Mouse (Mus musculus) v-Abl transformed pro-B cells (cell line): ENCODE data around the gene 3110021N24Rik.

Experiments
- in situ Hi-C, 2 experiments: fragments of 400-800 bp; cut with MboI; formaldehyde crosslinking; loops; one replicate each; pipeline ENCODE4 v1.15.1; 2025; ENCODE audit not compliant: unreplicated experiment in 2 of 2

The 3110021N24Rik gene

DNA sequence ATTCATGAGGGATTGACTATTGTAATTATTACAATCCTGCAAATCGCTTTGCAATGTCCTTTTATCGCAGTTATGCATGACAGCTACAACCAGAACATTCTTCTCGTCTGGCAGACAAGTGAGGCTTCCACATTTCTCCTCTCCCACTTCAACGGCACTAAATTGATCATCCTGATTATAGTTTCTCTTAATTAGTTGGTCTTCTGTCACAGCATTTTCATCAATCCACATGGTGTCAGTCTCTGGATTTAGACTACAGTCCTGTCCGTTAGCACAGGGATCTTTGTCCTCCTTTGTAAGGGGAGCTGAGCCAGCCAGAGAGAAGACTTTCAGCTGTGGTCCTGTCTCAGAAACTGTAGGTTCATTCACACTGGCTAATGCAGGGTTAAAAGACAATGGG, at the start of gene 3110021N24Rik:
Gene 3110021N24Rik (plus strand): TSS at position 301 of the 400 bp plus-strand sequence.
- in situ Hi-C loops, result no loop called here

DNA sequence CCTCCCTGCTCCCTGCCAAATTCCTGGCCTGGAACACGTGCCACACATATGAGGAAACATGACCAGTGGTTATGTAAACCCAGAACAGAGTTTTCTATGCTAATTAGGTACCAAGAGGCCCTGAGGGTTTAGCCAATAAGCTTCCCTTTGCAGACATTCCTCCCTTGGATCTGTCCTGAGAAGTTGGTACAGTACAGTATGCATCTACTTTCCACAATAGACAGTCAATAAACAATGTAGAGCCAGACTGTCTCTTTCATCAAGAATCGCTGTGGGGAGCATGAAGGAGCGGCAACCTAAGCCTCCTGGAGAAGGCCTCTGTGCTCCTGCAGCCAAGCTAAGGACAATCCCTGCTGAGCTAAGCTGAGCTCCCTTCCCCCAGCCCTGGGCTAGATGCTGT, 33.3 kb upstream of the 3110021N24Rik start:
- in situ Hi-C loops, result loop anchor here in 1 of 2 experiments (25.0 kb wide), 2 partner anchors 751 to 1326 kb away; no protein-coding TSS in a partner anchor

DNA sequence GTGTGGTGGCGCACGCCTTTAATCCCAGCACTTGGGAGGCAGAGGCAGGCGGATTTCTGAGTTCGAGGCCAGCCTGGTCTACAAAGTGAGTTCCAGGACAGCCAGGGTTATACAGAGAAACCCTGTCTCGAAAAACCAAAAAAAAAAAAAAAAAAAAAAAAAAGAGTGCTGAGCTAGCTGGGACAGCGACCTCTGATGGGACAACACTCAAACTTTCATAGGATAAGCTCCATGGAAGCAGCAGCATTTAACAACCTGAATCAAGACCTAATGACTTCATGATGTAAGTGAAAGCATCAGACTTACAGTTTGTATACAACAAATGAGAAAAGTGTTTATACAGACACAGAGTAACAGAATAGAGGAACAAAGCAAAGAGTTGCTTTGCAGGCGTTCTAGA, 32.4 kb upstream of the 3110021N24Rik start:
- in situ Hi-C loops, result loop anchor here in 1 of 2 experiments (25.0 kb wide), 2 partner anchors 750 to 1325 kb away; no protein-coding TSS in a partner anchor

DNA sequence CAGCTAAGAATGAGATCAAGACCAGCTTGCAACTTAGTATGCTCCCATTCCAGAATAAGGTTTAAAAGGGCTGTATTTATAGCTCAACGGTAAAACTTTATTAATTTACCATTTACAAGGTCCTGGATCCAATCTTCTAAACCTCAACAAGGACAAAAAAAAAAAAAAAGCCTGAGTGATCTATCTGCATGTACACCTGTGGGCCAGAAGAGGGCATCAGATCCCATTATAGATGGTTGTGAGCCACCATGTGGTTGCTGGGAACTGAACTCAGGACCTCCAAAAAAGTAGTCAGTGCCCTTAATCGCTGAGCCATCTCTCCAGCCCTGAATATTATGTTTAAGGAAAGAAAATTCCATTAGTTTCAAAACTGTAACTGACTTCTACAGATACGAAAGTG, 29.0 kb upstream of the 3110021N24Rik start:
- in situ Hi-C loops, result loop anchor here (5.0 to 25.0 kb wide), 6 partner anchors 284 to 1322 kb away; no protein-coding TSS in a partner anchor

DNA sequence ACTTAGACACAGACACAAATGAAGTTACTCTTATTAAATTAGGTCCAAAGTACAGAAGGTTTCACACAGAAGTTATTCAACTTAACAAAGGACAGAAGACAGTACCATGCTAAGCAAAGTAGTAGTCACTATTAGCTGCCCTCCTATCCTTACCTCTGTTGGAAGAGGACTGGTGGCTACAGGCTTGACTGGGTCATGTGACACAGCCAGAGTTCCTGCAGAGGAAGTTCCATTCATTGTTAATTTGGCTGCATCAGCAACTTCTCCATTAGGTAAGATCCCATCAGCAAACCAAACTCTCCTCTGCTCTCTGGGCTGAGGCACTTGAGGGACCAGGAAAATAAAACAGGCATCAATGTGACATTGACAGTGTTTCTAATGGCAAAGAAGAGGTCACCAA, 28.0 kb upstream of the 3110021N24Rik start:
- in situ Hi-C loops, result loop anchor here (5.0 to 25.0 kb wide), 6 partner anchors 283 to 1321 kb away; no protein-coding TSS in a partner anchor

DNA sequence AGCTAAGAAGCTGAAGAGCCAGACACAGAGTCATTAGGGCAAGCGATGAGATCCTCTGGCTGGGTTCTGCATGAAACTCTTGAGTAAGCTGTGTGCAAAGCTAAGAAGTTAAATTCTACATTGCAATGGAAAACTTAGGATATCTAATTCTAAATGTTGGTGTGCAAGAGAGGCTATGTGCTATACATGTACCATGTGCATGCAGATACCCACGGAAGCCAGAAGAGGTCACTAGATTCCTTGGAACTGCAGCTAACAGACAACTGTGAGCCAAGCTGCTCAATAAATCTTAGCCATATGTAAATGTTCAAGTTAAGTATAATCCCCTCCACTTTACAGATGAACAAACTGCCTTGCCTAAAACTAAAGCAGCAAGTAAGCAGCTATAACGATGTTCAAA, 22.5 kb upstream of the 3110021N24Rik start:
- in situ Hi-C loops, result loop anchor here (10.0 to 25.0 kb wide), 5 partner anchors 278 to 1315 kb away; no protein-coding TSS in a partner anchor

DNA sequence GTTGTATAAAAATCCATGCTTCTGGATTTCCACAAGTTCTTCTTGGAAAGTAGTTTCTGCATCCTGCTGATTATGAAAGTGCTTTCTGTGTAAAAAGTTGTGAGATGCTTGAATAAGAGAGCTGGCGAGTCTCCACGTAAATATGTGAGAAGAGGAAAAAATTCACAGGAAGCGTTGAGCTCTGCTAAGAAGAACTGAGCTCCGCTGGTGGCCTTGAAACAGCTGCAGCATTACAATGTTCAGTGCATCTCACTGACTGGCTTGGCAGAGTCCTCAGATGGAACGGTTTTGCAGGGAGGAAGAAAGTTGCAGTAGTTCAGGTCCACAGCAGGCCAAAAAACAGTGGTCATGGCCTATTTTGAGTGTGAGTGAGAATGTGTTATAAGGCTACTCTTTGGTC, 11.2 kb upstream of the 3110021N24Rik start:
- in situ Hi-C loops, result no loop called here

DNA sequence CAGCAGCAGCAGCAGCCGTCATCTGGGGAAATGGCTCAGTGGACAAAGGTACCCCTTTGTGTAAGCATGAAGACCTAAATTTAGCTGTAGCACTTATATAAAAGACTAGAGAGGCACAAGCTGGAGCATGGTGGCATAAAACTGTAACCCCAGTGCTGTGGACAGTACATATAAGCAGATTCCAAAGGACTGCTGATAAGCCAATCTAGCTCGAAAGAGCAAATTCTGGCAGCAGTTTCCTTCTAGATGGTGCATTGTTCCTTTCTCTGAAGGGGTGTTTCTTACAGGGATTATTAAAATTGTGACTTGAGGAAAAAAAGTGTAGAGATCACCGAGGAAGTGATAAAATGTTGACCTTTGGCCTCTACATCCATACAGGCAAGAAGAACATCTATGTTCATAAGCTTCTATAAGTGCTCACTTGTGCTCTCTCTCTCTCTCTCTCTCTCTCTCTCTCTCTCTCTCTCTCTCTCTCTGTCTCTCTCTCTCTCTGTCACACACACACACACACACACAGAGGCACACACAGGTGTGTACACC, 1.9 kb downstream of the 3110021N24Rik start:
- in situ Hi-C loops, result no loop called here

DNA sequence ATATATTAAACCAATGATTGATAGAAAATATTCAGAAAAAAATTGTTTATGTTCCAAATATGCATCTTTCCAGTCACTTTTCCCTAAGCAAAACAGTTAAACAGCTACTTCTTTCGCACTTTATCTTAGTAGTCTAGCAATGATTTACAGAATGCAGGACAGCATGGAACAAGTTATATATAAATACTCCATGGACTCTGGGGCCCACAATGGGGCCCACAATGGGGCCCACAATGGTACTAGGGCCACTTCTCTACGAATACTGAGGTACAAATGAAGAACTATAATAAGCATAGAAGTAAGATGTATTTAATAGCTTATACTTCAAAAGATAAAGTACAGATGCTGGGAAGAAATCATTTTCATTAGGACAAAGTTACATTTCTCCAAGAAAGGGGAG, 4.7 kb downstream of the 3110021N24Rik start:
- in situ Hi-C loops, result no loop called here

DNA sequence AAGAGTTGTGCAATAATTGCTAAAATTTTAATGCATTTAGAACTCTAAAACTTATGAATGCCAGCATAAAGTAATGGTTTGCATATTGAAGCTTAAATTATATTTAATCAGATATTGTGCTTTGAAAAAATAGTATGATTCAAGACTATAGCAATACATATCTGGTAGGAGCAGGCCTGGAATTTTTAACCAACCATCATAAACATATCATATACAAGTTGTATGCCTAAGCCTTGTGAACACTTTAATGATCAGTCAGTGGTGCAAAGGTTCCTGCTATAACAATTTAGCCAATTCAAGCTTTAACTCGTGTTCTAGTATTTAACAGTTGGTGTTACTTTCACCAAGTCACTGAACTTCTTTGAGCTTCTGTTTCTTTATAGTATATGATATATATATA, 11.0 kb downstream of the 3110021N24Rik start:
- in situ Hi-C loops, result no loop called here

DNA sequence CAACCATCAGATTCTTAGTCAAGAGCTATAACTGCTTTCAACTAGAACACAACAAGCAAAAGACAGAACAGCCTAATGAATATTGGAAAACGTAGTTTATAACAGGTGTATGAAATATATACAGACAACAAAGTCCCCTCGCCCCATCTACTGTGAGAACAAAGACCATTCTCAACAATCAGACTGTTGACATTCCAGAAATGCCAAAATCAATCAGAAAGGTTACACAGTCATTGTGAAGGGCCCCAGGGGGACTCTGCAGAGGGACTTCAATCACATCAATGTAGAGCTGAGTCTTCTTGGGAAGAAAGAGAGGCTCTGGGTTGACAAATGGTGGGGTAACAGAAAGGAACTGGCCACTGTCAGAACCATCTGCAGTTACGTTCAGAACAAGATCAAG, 12.1 kb downstream of the 3110021N24Rik start:
- in situ Hi-C loops, result no loop called here

DNA sequence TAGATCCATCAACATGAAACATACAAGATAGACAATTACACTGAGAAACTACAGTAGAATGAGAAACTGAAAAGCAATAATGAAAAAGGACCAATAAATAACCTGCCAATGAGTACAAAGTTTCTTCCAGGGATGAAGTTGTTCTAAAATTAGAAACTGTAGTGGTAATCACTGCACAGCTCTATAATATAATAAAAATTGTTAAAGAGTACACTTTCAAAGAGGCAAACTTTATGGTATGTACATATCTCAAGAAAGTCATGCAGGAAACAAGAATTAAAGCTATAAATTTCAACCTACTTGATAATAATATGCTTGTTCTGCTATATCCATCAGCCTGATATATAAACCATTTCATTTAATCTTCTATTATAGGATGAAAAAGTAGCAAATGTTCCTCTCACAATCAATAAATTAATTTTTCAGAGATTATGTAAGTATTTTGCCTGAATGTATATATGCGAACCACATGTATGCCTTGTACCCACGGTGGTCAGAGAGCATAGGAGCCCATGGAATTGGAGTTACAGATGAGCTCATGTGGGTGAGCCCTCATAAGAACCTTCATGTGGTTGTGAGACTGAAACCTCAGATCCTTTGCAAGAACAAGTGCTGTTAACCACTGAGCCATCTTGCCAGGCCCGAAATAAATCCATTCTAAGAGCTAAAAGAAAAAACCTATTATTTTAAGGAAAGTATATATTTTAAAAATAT, 26.9 kb downstream of the 3110021N24Rik start:
- in situ Hi-C loops, result no loop called here

DNA sequence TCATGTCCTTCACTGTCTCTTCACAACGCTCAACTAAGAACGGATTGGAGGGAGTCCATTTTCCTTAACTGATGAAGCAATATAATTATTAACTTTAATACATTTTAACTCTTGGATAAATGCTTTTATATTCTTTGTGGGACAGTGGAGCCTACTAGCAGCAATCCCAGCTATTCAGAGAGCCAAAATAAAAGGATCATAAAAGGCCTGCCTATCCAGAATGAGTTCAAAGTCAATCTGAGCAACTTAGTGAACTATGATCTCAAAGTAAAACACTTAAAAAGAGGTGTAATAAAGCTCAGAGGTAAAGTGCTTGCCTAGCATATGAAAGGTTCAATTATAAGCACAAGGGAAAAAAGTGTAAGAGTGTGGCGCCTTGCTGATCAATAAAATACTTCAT, 40.1 kb downstream of the 3110021N24Rik start:
- in situ Hi-C loops, result no loop called here

DNA sequence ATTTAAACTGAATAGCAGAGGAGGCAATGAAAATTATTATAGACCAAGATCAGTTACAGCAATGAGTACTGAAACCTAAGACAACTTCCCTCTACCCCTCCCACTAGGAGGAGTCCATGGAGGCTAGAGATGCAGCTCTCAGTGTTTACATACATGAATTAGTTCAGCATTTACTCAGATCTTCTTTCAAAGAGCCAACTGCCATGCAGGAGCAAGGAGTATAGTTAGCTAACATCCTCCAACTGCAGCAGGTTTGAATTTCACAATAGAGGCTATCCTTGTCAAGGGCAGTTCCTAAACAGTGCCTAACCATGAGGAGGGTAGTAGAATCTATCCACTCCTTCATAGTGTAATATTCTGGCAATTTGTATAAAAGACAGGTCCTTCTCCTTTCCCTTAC, 49.1 kb downstream of the 3110021N24Rik start:
- in situ Hi-C loops, result no loop called here

DNA sequence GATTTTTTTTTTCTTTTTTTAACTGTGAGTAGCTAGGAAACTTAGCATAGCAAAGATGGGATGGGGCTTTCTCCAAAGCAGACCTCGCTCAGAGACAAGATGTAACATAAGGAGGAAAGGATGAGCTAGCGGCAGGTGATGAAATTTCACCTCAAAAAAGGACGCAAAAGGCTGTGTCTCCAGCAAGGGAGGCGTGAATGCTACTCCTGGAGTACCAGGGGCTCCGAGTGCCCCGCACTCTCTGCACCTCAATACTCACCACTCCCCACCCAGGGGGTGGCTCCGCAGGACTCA, 60.3 kb downstream of the 3110021N24Rik start:
- in situ Hi-C loops, result loop anchor here (10.0 to 25.0 kb wide), 2 partner anchors 435 to 442 kb away; partner anchors contain the start of gene Coa7 (in 1 of the 2)

DNA sequence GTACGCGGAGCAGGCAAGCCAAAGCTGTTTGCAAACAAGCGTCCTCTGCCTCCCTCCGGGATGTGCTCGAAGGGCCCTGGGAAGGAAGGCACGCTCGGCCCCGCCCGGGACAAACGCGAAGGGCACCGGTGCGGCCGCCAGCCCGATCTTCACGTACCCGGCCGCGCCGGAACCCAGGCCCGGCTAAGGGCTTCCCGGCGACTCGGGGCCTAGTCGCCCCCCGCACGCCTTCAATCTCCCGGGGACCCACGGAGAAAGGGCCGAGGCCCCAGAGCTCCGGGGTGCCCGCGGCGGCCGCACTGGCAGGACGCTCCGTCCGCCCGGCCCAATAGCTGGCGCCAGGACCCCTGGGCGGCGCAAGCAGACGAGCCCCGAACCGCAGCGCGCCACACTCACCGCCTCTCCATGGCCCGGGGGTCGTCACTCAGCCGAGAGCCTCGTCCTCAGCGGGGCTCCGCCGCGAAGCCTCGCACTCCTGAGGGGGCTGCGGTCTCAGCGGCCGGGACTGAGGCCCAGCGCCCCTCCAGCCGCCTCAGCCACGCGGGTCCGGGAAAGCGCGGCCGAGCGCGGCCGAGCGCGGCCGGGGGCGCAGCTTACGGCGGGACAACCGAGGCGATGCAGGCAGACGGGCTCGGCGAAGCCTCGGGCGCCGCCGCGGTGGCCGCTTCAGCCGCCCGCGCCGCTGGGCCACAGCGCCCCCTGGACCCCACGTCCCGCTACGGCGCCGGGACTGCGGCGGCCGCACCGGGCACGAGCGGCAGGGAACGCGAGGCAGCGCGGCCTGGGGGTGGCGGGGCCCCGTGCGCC, 60.8 kb downstream of the 3110021N24Rik start, which contains the start of gene Zfyve9:
Gene Zfyve9 (minus strand): TSS at position 742 of the 807 bp plus-strand sequence.
- in situ Hi-C loops, result loop anchor here in 1 of 2 experiments (25.0 kb wide), 1 partner anchor 443 kb away; the partner anchor contains the start of gene Coa7

DNA sequence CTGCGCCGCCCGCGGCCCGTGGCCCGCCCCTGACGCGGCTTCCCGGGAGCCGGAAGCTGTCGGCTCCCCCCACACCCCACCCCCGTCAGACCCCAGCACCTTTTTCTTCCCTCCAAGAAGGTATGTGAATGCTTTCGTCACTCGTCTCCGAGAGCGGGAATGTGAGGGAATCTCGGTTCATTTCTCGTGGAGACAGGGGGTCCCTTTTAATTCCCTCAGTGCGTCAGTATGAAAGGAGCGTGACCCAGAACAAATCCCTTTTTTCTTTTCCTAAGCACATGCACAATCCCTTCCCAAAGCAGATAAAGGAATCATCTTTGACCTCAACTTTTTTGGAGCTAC, 61.4 kb downstream of the 3110021N24Rik start:
- in situ Hi-C loops, result loop anchor here in 1 of 2 experiments (25.0 kb wide), 1 partner anchor 444 kb away; the partner anchor contains the start of gene Coa7

DNA sequence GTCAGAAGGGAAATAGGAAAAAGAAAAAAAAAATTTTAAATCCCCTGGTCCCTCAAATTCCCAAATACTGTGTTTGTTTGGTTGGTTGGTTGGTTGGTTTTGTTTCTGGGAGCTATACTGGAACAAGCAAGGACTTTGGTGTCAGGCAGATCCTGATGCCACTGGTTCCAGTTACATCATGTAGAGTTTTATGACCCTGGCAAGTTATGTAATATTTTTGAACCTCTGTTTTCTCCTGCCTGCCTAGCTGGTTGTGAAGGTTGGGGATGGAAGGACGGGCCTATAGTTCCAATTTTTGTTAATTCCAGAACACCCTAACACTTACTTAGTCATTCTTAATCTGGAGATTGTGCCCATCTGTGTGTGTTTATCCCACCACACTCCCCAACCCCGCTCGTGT, 62.1 kb downstream of the 3110021N24Rik start:
- in situ Hi-C loops, result loop anchor here in 1 of 2 experiments (25.0 kb wide), 1 partner anchor 444 kb away; the partner anchor contains the start of gene Coa7

DNA sequence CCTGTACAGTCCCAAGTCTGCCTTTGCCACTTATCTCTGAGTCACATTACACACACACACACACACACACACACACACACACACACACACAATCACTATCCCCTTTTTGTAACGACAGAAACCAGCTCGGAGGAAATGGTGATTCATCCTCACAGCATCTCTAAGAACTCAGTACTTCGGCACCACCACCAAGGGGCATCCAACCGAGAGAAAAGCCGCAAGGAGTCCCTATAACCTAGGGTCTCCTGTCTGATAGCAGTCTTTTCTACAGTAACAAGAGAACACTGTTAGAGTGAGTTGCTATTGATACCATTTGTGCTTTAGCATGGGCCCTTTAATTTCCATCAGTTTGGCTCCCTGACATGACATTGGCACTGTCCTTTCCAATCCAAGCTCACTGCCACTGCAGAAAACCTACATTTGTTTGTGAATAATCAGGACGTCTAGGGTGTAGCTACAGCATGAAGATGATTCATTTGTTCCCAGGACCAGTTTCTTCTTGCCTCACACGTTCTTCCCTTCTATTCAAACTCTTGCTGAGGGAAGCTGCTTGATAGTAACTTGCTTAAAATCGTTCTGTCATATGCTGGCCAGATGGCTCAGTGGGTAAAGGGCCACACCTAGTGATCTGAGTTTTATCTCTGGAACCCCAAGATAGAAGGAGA, 63.1 kb downstream of the 3110021N24Rik start:
- in situ Hi-C loops, result loop anchor here in 1 of 2 experiments (25.0 kb wide), 1 partner anchor 445 kb away; the partner anchor contains the start of gene Coa7

DNA sequence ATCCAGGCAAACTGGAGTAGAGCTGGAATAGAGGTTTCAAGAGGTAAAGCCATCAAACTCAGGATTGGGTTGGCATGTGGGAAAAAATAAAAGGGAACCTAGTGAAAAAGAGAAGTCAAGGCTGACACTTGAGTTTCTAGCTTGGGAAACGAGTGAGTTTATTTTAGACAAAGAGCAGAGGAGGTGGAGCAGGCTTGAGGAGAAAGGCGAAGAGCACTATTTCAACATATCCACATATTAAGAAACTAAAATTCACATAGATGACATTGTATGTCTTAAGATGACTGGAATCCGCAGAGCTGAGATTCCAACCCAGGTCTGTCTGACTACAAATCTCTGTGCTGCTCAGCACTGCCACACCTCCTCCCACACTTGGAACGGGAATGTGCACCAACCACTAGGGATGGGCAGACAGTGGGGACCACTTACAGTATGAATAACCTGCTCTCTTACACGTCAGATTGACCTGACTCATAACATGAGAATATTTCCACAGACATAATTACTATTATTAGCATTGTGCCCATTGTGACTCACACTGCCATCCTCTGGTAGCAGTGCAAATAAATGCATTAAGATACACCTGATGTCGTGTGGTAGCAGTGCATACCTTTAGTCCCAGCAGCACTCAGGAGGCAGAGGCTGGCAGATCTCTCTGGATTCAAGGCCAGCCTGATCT, 69.9 kb downstream of the 3110021N24Rik start:
- in situ Hi-C loops, result loop anchor here in 1 of 2 experiments (25.0 kb wide), 1 partner anchor 452 kb away; the partner anchor contains the start of gene Coa7
